Mouse (Mus musculus): ENCODE measurements around the gene Actr5. TPM values are rescaled to one million over a fixed set of nuclear protein-coding genes. Genes with fewer than 3 reads are reported as not detected.
A peak's percentile ranks its signal among the peaks of the same experiment; 100 is the strongest.

Gene Actr5
- polyA plus RNA-seq, 1 experiment from 2014 or later = 10.1 TPM

- H3K4me1 ChIP-seq = peaks cover 12% of the 10 kb centered on the region
- no peaks in the 10 kb centered on the region for H3K36me3 ChIP-seq
- H3K27me3 ChIP-seq = peaks cover 99% of the 10 kb centered on the region
- H3K4me3 ChIP-seq = no peak overlapping the region
- no peak overlapping the region for H3K4me2 ChIP-seq
- no peak overlapping the region for H3K9ac ChIP-seq
- WGBS = 5% methylated on average over 13 of the region's 13 CpGs
- H3K9me3 ChIP-seq = no peaks in the 10 kb centered on the region
- ATAC-seq (ENCODE audit: borderline replicate concordance, extremely low read depth, low FRiP score, low TSS enrichment) = no peak
- no peak overlapping the region for H3K27ac ChIP-seq
Measured at GRCm38 (mm10) chr2:158615702-158616101, 9.0 kb upstream of the Actr5 start.

DNA sequence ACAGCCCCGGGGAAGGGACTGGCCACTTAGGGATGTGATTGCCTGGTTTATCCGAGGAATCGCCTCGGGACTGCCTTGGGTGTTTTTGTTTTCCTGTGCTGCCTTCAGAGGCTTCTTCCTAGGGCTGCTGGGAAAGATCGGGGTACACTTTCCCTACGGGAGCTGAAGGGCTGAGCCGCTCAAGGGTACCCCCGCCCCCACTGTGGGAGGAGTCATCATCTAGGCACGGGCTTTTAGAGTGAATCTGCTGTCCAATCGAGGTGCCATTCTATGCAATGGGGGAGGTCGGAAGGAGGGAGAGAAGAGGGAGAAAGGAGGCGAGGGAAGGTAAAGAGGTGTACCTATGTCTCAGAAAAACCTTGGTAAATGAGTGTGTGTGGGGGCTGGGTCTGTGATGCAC lies 8.4 kb upstream of the Actr5 start:
- Histone ChIP-seq H3K4me2 (no peak overlapping the region), H3K36me3 (no peaks in the 10 kb centered on the region), H3K4me1 (0 out of 2 replicates have a peak, but pooled peaks cover 7% of the 10 kb centered on the region), H3K4me3 (no peak overlapping the region), H3K27me3 (peaks cover 99% of the 10 kb centered on the region), H3K27ac (no peak overlapping the region), H3K9me3 (no peaks in the 10 kb centered on the region), H3K9ac (no peak overlapping the region)
- no peak for ATAC-seq (ENCODE audit: borderline replicate concordance, extremely low read depth, low FRiP score, low TSS enrichment)
- WGBS = 0% methylated on average over 12 of the region's 12 CpGs

GRCm38 (mm10) chr2:158616790-158617189 lies 7.9 kb upstream of the Actr5 start:
- WGBS = 7% methylated on average over 11 of the region's 11 CpGs
- Histone ChIP-seq H3K36me3 (no peaks in the 10 kb centered on the region), H3K4me2 (no peak overlapping the region), H3K27me3 (peaks cover 99% of the 10 kb centered on the region), H3K9me3 (no peaks in the 10 kb centered on the region), H3K27ac (no peak overlapping the region), H3K9ac (no peak overlapping the region), H3K4me3 (no peak overlapping the region), H3K4me1 (0 out of 2 replicates have a peak, but pooled peaks cover 7% of the 10 kb centered on the region)
- ATAC-seq (ENCODE audit: borderline replicate concordance, extremely low read depth, low FRiP score, low TSS enrichment) = no peak

DNA sequence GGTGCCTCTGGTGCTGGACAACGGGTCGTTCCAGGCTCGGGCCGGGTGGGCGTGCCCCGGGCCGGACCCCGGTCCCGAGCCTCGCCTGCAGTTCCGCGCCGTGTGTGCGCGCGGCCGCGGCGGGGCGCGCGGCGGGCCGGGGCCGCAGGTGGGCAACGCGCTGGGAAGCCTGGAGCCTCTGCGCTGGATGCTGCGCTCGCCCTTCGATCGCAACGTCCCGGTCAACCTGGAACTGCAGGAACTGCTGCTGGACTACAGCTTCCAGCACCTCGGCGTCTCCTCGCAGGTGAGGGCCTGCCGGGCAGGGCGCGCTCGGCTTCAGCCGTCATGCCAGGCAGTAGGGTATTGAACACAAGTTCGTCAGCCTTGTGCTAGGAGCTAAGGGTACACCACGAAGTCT lies 543 bp downstream of the Actr5 start:
- WGBS = under 1% methylated on average over 44 of the region's 44 CpGs

GRCm38 (mm10) chr2:158625697-158626096 lies 1.0 kb downstream of the Actr5 start:
- peak overlapping the region; percentile 66 for H3K9ac ChIP-seq
- peaks cover 14% of the 10 kb centered on the region for H3K27me3 ChIP-seq
- 23% methylated on average over 8 of the region's 8 CpGs for WGBS
- peak overlapping the region; percentile 73 for H3K4me2 ChIP-seq
- peaks cover 15% of the 10 kb centered on the region for H3K4me1 ChIP-seq
- H3K9me3 ChIP-seq = no peaks in the 10 kb centered on the region
- no peak overlapping the region for H3K27ac ChIP-seq
- H3K36me3 ChIP-seq = peaks cover 35% of the 10 kb centered on the region
- ATAC-seq (ENCODE audit: borderline replicate concordance, extremely low read depth, low FRiP score, low TSS enrichment) = no peak
- H3K4me3 ChIP-seq = peak overlapping the region; percentile 80

More for the DNA sequence above, 543 bp downstream of the Actr5 start:
- Histone ChIP-seq H3K9me3 (no peaks in the 10 kb centered on the region), H3K4me2 (peak overlapping the region; percentile 73), H3K9ac (peak overlapping the region; percentile 66), H3K36me3 (peaks cover 30% of the 10 kb centered on the region), H3K4me1 (peaks cover 15% of the 10 kb centered on the region), H3K27ac (peak overlapping the region; percentile 92), H3K27me3 (peaks cover 18% of the 10 kb centered on the region), H3K4me3 (peak overlapping the region; percentile 80)
- ATAC-seq (ENCODE audit: borderline replicate concordance, extremely low read depth, low FRiP score, low TSS enrichment) = peak; percentile 70

GRCm38 (mm10) chr2:158628858-158629257 lies 4.2 kb downstream of the Actr5 start:
- Histone ChIP-seq H3K27ac (no peak overlapping the region), H3K4me3 (no peak overlapping the region), H3K4me1 (peaks cover 15% of the 10 kb centered on the region), H3K4me2 (no peak overlapping the region), H3K27me3 (no peaks in the 10 kb centered on the region), H3K9me3 (no peaks in the 10 kb centered on the region), H3K36me3 (peaks cover 64% of the 10 kb centered on the region), H3K9ac (no peak overlapping the region)
- no peak for ATAC-seq (ENCODE audit: borderline replicate concordance, extremely low read depth, low FRiP score, low TSS enrichment)
- WGBS = 69% methylated on average over 3 of the region's 3 CpGs

DNA sequence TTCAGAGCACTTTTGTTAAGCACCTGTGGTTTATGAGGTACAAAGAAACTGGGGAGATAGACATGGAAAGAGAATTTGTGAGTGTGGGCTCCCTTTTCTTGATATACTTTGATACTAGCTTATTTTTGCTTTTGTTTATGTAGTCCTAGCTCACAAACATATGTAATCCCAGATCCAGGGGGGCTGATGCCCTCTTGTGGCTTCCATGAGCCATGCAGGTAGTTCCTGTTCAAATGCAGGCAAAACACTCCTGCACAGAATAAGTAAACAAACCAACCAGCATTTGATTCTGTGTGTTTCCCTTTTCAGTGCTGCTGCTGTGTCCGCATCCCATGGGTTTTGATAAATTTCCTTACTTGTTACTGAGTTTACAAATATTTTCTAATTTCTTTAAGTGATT lies 4.7 kb downstream of the Actr5 start:
- H3K27ac ChIP-seq = no peak overlapping the region
- no peaks in the 10 kb centered on the region for H3K9me3 ChIP-seq
- H3K9ac ChIP-seq = no peak overlapping the region
- no peak overlapping the region for H3K4me3 ChIP-seq
- peaks cover 15% of the 10 kb centered on the region for H3K4me1 ChIP-seq
- 79% methylated on average over 1 of the region's 1 CpGs for WGBS
- H3K36me3 ChIP-seq = peaks cover 64% of the 10 kb centered on the region
- H3K4me2 ChIP-seq = no peak overlapping the region
- no peak for ATAC-seq (ENCODE audit: borderline replicate concordance, extremely low read depth, low FRiP score, low TSS enrichment)
- no peaks in the 10 kb centered on the region for H3K27me3 ChIP-seq

- WGBS = 81% methylated on average over 5 of the region's 5 CpGs
Measured at GRCm38 (mm10) chr2:158631873-158632272, 7.2 kb downstream of the Actr5 start.

GRCm38 (mm10) chr2:158641869-158642268 lies 17.2 kb downstream of the Actr5 start:
- H3K4me1 ChIP-seq = no peaks in the 10 kb centered on the region
- no peak overlapping the region for H3K27ac ChIP-seq
- H3K4me2 ChIP-seq = no peak overlapping the region
- H3K9ac ChIP-seq = no peak overlapping the region
- no peaks in the 10 kb centered on the region for H3K27me3 ChIP-seq
- H3K4me3 ChIP-seq = no peak overlapping the region
- ATAC-seq (ENCODE audit: borderline replicate concordance, extremely low read depth, low FRiP score, low TSS enrichment) = no peak
- H3K36me3 ChIP-seq = peaks cover 33% of the 10 kb centered on the region
- 8% methylated on average over 2 of the region's 2 CpGs for WGBS
- H3K9me3 ChIP-seq = no peaks in the 10 kb centered on the region

More at GRCm38 (mm10) chr2:158631873-158632272, 7.2 kb downstream of the Actr5 start:
- Histone ChIP-seq H3K4me3 (no peak overlapping the region), H3K9ac (no peak overlapping the region), H3K4me2 (no peak overlapping the region), H3K27ac (no peak overlapping the region), H3K4me1 (no peaks in the 10 kb centered on the region), H3K9me3 (no peaks in the 10 kb centered on the region), H3K36me3 (peaks cover 85% of the 10 kb centered on the region), H3K27me3 (no peaks in the 10 kb centered on the region)
- ATAC-seq (ENCODE audit: borderline replicate concordance, extremely low read depth, low FRiP score, low TSS enrichment) = no peak

DNA sequence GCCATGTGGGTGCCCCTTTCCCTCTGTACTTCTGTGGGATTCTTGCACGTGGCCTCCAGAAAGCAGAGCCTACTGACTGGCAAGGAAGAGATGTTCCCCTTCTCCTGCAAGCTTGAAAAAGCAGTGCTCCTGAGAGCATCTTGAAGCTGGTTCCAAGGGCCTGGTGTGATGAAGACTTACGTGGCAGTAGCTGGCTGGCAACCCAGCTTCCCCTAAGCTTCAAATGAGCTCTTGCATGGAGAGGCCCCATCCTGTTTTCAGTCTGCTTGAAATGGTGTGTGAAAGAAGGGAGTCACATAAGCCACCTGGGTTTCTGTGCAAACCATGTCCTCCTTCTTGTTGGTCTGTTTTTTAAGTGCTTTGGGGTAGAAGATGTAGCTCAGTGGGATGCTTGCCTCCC lies 17.9 kb downstream of the Actr5 start:
- Histone ChIP-seq H3K36me3 (peaks cover 26% of the 10 kb centered on the region), H3K27ac (no peak overlapping the region), H3K9ac (no peak overlapping the region), H3K9me3 (no peaks in the 10 kb centered on the region), H3K4me3 (no peak overlapping the region), H3K4me2 (no peak overlapping the region), H3K4me1 (no peaks in the 10 kb centered on the region), H3K27me3 (no peaks in the 10 kb centered on the region)
- WGBS = 84% methylated on average over 2 of the region's 2 CpGs
- no peak for ATAC-seq (ENCODE audit: borderline replicate concordance, extremely low read depth, low FRiP score, low TSS enrichment)

DNA sequence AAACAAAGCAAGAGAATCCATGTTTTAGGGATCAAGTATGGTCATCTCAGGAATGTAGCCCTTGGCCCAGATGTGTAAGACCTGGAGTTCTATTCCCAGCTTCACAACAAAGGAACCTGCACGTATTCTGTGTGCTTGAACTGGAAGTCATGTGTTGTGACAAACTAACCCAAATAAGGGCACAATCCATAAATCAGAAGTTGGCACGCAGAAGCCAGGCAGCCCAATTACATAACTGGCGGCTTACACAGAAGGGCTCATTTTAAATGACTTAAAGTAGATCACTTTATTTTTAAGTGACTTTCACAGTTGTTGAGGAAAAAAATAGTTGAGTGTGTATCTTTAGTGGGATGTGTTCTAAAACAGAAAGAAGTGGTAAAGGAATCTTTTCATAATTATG lies 19.1 kb downstream of the Actr5 start:
- no peak overlapping the region for H3K4me2 ChIP-seq
- no peaks in the 10 kb centered on the region for H3K9me3 ChIP-seq
- no peak overlapping the region for H3K4me3 ChIP-seq
- H3K36me3 ChIP-seq = peaks cover 14% of the 10 kb centered on the region
- no peak overlapping the region for H3K27ac ChIP-seq
- WGBS = 65% methylated on average over 3 of the region's 3 CpGs
- H3K9ac ChIP-seq = no peak overlapping the region
- no peaks in the 10 kb centered on the region for H3K27me3 ChIP-seq
- no peak for ATAC-seq (ENCODE audit: borderline replicate concordance, extremely low read depth, low FRiP score, low TSS enrichment)
- H3K4me1 ChIP-seq = no peaks in the 10 kb centered on the region

DNA sequence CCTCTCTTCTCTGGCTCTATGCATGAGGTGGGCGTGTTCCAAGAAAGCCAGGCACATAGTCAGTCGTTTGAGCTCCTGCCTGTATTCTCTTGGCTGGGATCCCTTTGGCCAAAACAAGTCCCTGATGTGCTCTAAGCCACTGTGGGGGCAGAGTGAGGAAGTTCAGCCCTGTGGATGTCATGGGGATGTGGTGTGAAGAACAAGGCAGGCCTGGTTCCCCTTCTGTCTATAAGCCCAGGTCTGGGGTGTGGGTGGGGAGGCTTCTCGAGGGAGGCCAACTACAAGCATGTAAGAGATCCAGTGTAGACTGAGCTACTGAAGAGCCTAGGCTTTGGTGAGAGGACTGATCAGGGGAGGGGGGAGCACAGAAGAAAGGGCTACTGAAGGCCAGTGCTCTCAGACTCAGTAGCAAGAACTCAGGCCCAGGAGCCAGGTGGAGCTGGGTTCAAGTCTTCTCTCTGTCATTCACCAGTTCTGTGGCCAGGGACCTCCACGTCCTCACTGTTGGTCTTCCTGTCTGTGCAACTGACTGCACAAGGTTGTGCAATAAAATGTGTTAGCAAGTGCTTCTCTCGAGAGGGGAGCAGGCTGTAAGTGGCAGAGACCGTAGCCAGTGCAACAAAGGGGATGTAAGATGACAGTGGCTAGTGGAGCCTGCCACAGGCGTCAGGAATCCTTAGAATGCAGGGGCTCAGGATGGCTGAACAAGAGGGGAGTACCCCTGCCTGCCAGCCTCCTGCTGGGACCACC lies 26.6 kb downstream of the Actr5 start:
- Histone ChIP-seq H3K27me3 (no peaks in the 10 kb centered on the region), H3K9me3 (no peaks in the 10 kb centered on the region), H3K27ac (no peak overlapping the region), H3K36me3 (no peaks in the 10 kb centered on the region), H3K4me1 (no peaks in the 10 kb centered on the region), H3K9ac (no peak overlapping the region), H3K4me3 (no peak overlapping the region), H3K4me2 (no peak overlapping the region)
- whole genome bisulfite sequencing = 46% methylated on average over 7 of the region's 7 CpGs
- no peak for ATAC-seq (ENCODE audit: borderline replicate concordance, extremely low read depth, low FRiP score, low TSS enrichment)
